Mouse (Mus musculus): ENCODE measurements around the gene Rasal2.

- TF ChIP-seq EP300 (IDR thresholded peaks at IDR 0.05): no peak
- no peak for TF ChIP-seq CTCF (IDR thresholded peaks at IDR 0.05)
Observed at GRCm38 (mm10) chr1:157123836-157124235, 288.6 kb downstream of the Rasal2 start.
